Mouse (Mus musculus): ENCODE results near the gene Acy3. TPM values are rescaled to one million over a fixed set of nuclear protein-coding genes. Genes with fewer than 3 reads are reported as not detected.
A peak's percentile ranks its signal among the peaks of the same experiment; 100 is the strongest.

Gene Acy3
- polyA plus RNA-seq, 1 experiment from 2014 or later, result 1.5 TPM

- no peak for ATAC-seq
- no peaks in the 10 kb centered on the region for H3K9me3 ChIP-seq (ENCODE audit: control insufficient read depth, low read length)
- peaks cover 13% of the 10 kb centered on the region for H3K4me1 ChIP-seq (replicated peaks; ENCODE audit: control insufficient read depth, insufficient read depth, low read length)
- no peaks in the 10 kb centered on the region for H3K36me3 ChIP-seq (ENCODE audit: control insufficient read depth, insufficient read depth)
- no peak overlapping the region for H3K27ac ChIP-seq (ENCODE audit: low read length)
- no peaks in the 10 kb centered on the region for H3K27me3 ChIP-seq (replicated peaks; ENCODE audit: control insufficient read depth, insufficient read depth, low read length)
- no peak overlapping the region for H3K4me3 ChIP-seq (replicated peaks; ENCODE audit: low read length)
- 65% methylated on average over 8 of the region's 8 CpGs for WGBS
- H3K4me2 ChIP-seq (ENCODE audit: low read length), result no peak overlapping the region
- no peak overlapping the region for H3K9ac ChIP-seq (replicated peaks; ENCODE audit: low read depth, low read length)
Observed at GRCm38 (mm10) chr19:3997231-3997630, 10.9 kb downstream of the Acy3 start.

GRCm38 (mm10) chr19:3998335-3998734 lies 12.0 kb downstream of the Acy3 start:
- WGBS, result 68% methylated on average over 8 of the region's 8 CpGs
- no peak overlapping the region for H3K4me2 ChIP-seq (ENCODE audit: low read length)
- no peak overlapping the region for H3K9ac ChIP-seq (replicated peaks; ENCODE audit: low read depth, low read length)
- no peaks in the 10 kb centered on the region for H3K9me3 ChIP-seq (ENCODE audit: control insufficient read depth, low read length)
- no peak overlapping the region for H3K4me3 ChIP-seq (replicated peaks; ENCODE audit: low read length)
- H3K27ac ChIP-seq (ENCODE audit: low read length), result no peak overlapping the region
- H3K27me3 ChIP-seq (replicated peaks; ENCODE audit: control insufficient read depth, insufficient read depth, low read length), result no peaks in the 10 kb centered on the region
- H3K36me3 ChIP-seq (ENCODE audit: control insufficient read depth, insufficient read depth), result no peaks in the 10 kb centered on the region
- no peak for ATAC-seq
- H3K4me1 ChIP-seq (replicated peaks; ENCODE audit: control insufficient read depth, insufficient read depth, low read length), result peaks cover 13% of the 10 kb centered on the region

GRCm38 (mm10) chr19:3999121-3999730 lies 12.9 kb downstream of the Acy3 start:
- Histone ChIP-seq H3K9ac (replicated peaks; ENCODE audit: low read depth, low read length) (no peak overlapping the region; the same call in 1 of the 2 replicates), H3K27me3 (replicated peaks; ENCODE audit: control insufficient read depth, insufficient read depth, low read length) (no peaks in the 10 kb centered on the region), H3K4me2 (ENCODE audit: low read length) (peak overlapping the region; percentile 74), H3K4me3 (replicated peaks; ENCODE audit: low read length) (no peak overlapping the region; the same call in 1 of the 2 replicates), H3K27ac (ENCODE audit: low read length) (no peak overlapping the region), H3K4me1 (replicated peaks; ENCODE audit: control insufficient read depth, insufficient read depth, low read length) (peaks cover 13% of the 10 kb centered on the region), H3K9me3 (ENCODE audit: control insufficient read depth, low read length) (no peaks in the 10 kb centered on the region), H3K36me3 (ENCODE audit: control insufficient read depth, insufficient read depth) (no peaks in the 10 kb centered on the region)
- no peak for ATAC-seq
- WGBS, result 89% methylated on average over 9 of the region's 9 CpGs

GRCm38 (mm10) chr19:4000119-4000900 lies 13.9 kb downstream of the Acy3 start, which contains the start of the genes Nudt8 and Gm49405:
Nudt8 (plus strand) TSS chr19:4000580.
Gm49405 (plus strand) TSS chr19:4000626.
- Histone ChIP-seq H3K4me1 (replicated peaks; ENCODE audit: control insufficient read depth, insufficient read depth, low read length) (peaks cover 13% of the 10 kb centered on the region), H3K4me2 (ENCODE audit: low read length) (peak within 1 kb of the TSS; percentile 74), H3K9me3 (ENCODE audit: control insufficient read depth, low read length) (no peaks in the 10 kb centered on the region), H3K27me3 (replicated peaks; ENCODE audit: control insufficient read depth, insufficient read depth, low read length) (no peaks in the 10 kb centered on the region), H3K4me3 (replicated peaks; ENCODE audit: low read length) (peak within 1 kb of the TSS; percentile 92), H3K36me3 (ENCODE audit: control insufficient read depth, insufficient read depth) (no peaks in the 10 kb centered on the region), H3K27ac (ENCODE audit: low read length) (peak within 1 kb of the TSS; percentile 98), H3K9ac (replicated peaks; ENCODE audit: low read depth, low read length) (peak within 1 kb of the TSS; percentile 99)
- ATAC-seq, result peak; percentile 94
- WGBS, result under 1% methylated on average over 64 of the region's 64 CpGs

GRCm38 (mm10) chr19:4000949-4001525 lies 14.7 kb downstream of the Acy3 start:
- H3K4me3 ChIP-seq (replicated peaks; ENCODE audit: low read length), result peak overlapping the region; percentile 92
- H3K36me3 ChIP-seq (ENCODE audit: control insufficient read depth, insufficient read depth), result no peaks in the 10 kb centered on the region; the same call in 1 of the 2 replicates
- H3K4me2 ChIP-seq (ENCODE audit: low read length), result peak overlapping the region; percentile 74
- H3K4me1 ChIP-seq (replicated peaks; ENCODE audit: control insufficient read depth, insufficient read depth, low read length), result peaks cover 13% of the 10 kb centered on the region
- H3K27me3 ChIP-seq (replicated peaks; ENCODE audit: control insufficient read depth, insufficient read depth, low read length), result no peaks in the 10 kb centered on the region
- ATAC-seq, result peak; percentile 23
- no peaks in the 10 kb centered on the region for H3K9me3 ChIP-seq (ENCODE audit: control insufficient read depth, low read length)
- H3K9ac ChIP-seq (replicated peaks; ENCODE audit: low read depth, low read length), result peak overlapping the region; percentile 99
- peak overlapping the region; percentile 98 for H3K27ac ChIP-seq (ENCODE audit: low read length)
- WGBS, result 16% methylated on average over 17 of the region's 17 CpGs

- no peak for ATAC-seq
- Histone ChIP-seq H3K27ac (ENCODE audit: low read length) (no peak overlapping the region), H3K9ac (replicated peaks; ENCODE audit: low read depth, low read length) (no peak overlapping the region)
Observed at GRCm38 (mm10) chr19:4001752-4002151, 15.4 kb downstream of the Acy3 start.

GRCm38 (mm10) chr19:4003112-4003511 lies 16.7 kb downstream of the Acy3 start, which contains the start of gene Doc2g:
Doc2g (plus strand) TSS chr19:4003313.
- Histone ChIP-seq H3K4me3 (replicated peaks; ENCODE audit: low read length) (no peak within 1 kb of the TSS), H3K27me3 (replicated peaks; ENCODE audit: control insufficient read depth, insufficient read depth, low read length) (no peaks in the 10 kb centered on the region), H3K4me1 (replicated peaks; ENCODE audit: control insufficient read depth, insufficient read depth, low read length) (peaks cover 13% of the 10 kb centered on the region), H3K9me3 (ENCODE audit: control insufficient read depth, low read length) (no peaks in the 10 kb centered on the region), H3K27ac (ENCODE audit: low read length) (no peak within 1 kb of the TSS), H3K4me2 (ENCODE audit: low read length) (no peak within 1 kb of the TSS), H3K9ac (replicated peaks; ENCODE audit: low read depth, low read length) (no peak within 1 kb of the TSS), H3K36me3 (ENCODE audit: control insufficient read depth, insufficient read depth) (peaks cover 5% of the 10 kb centered on the region)
- WGBS, result 92% methylated on average over 1 of the region's 1 CpGs
- no peak for ATAC-seq

More at GRCm38 (mm10) chr19:4001752-4002151, 15.4 kb downstream of the Acy3 start:
- Histone ChIP-seq H3K4me2 (ENCODE audit: low read length) (no peak overlapping the region), H3K27me3 (replicated peaks; ENCODE audit: control insufficient read depth, insufficient read depth, low read length) (no peaks in the 10 kb centered on the region), H3K36me3 (ENCODE audit: control insufficient read depth, insufficient read depth) (peaks cover 2% of the 10 kb centered on the region), H3K4me1 (replicated peaks; ENCODE audit: control insufficient read depth, insufficient read depth, low read length) (peaks cover 13% of the 10 kb centered on the region), H3K4me3 (replicated peaks; ENCODE audit: low read length) (no peak overlapping the region), H3K9me3 (ENCODE audit: control insufficient read depth, low read length) (no peaks in the 10 kb centered on the region)
- WGBS, result 85% methylated on average over 5 of the region's 5 CpGs

GRCm38 (mm10) chr19:4003641-4004040 lies 17.3 kb downstream of the Acy3 start:
- Histone ChIP-seq H3K9ac (replicated peaks; ENCODE audit: low read depth, low read length) (no peak overlapping the region), H3K4me1 (replicated peaks; ENCODE audit: control insufficient read depth, insufficient read depth, low read length) (peaks cover 13% of the 10 kb centered on the region), H3K9me3 (ENCODE audit: control insufficient read depth, low read length) (no peaks in the 10 kb centered on the region), H3K36me3 (ENCODE audit: control insufficient read depth, insufficient read depth) (peaks cover 7% of the 10 kb centered on the region), H3K4me2 (ENCODE audit: low read length) (no peak overlapping the region), H3K27me3 (replicated peaks; ENCODE audit: control insufficient read depth, insufficient read depth, low read length) (no peaks in the 10 kb centered on the region), H3K4me3 (replicated peaks; ENCODE audit: low read length) (no peak overlapping the region), H3K27ac (ENCODE audit: low read length) (no peak overlapping the region)
- ATAC-seq, result no peak
- WGBS, result 83% methylated on average over 12 of the region's 12 CpGs

- peaks cover 13% of the 10 kb centered on the region for H3K4me1 ChIP-seq (replicated peaks; ENCODE audit: control insufficient read depth, insufficient read depth, low read length)
- H3K4me3 ChIP-seq (replicated peaks; ENCODE audit: low read length), result no peak overlapping the region
- no peaks in the 10 kb centered on the region for H3K9me3 ChIP-seq (ENCODE audit: control insufficient read depth, low read length)
- WGBS, result 86% methylated on average over 15 of the region's 15 CpGs
- H3K27me3 ChIP-seq (replicated peaks; ENCODE audit: control insufficient read depth, insufficient read depth, low read length), result no peaks in the 10 kb centered on the region
- ATAC-seq, result no peak
- H3K36me3 ChIP-seq (ENCODE audit: control insufficient read depth, insufficient read depth), result peaks cover 7% of the 10 kb centered on the region
- no peak overlapping the region for H3K9ac ChIP-seq (replicated peaks; ENCODE audit: low read depth, low read length)
- no peak overlapping the region for H3K4me2 ChIP-seq (ENCODE audit: low read length)
- no peak overlapping the region for H3K27ac ChIP-seq (ENCODE audit: low read length)
Observed at GRCm38 (mm10) chr19:4004331-4004730, 18.0 kb downstream of the Acy3 start.
